Mouse (Mus musculus): ENCODE data around the gene Dlg2. TPM values are rescaled to one million over a fixed set of nuclear protein-coding genes. Genes with fewer than 3 reads are reported as not detected.

Dlg2 gene
- total and polyA plus RNA-seq, 2 experiments from 2014 or later, result 26.3 to 169 TPM

DNA sequence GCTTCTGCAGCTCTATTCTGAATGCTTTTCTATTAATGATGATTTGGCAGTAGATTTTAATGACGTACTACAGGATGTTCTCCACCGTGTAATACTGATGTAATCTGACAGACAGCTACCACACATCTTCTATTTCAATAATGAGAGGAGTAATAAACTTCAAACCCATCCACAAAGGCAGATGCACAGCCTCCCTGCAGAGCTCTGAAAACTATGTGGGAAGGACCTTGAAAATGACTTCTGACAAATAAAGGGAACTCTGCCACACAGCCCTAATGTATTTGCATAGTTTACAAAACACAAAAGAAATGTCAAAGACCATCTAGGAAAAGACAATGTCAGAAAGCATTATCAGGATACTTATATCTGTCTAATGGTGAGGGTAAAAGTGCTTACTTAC, 1334.3 kb downstream of the Dlg2 start:
- 38% methylated on average over 2 of the region's 2 CpGs for WGBS
- Histone ChIP-seq H3K27ac (ENCODE audit: low read depth, low read length) (no peak overlapping the region), H3K27me3 (ENCODE audit: insufficient read depth, low read length) (no peaks in the 10 kb centered on the region), H3K9ac (no peak overlapping the region), H3K4me2 (ENCODE audit: low read depth) (no peak overlapping the region), H3K9me3 (ENCODE audit: low read length) (no peaks in the 10 kb centered on the region), H3K36me3 (ENCODE audit: insufficient read depth) (no peaks in the 10 kb centered on the region), H3K4me3 (ENCODE audit: low read depth, low read length) (no peak overlapping the region), H3K4me1 (ENCODE audit: insufficient read depth) (no peaks in the 10 kb centered on the region)
- no peak for DNase-seq
- no peak for ATAC-seq
- no peak for TF ChIP-seq CTCF (IDR thresholded peaks at IDR 0.05; ENCODE audit: low read depth)

DNA sequence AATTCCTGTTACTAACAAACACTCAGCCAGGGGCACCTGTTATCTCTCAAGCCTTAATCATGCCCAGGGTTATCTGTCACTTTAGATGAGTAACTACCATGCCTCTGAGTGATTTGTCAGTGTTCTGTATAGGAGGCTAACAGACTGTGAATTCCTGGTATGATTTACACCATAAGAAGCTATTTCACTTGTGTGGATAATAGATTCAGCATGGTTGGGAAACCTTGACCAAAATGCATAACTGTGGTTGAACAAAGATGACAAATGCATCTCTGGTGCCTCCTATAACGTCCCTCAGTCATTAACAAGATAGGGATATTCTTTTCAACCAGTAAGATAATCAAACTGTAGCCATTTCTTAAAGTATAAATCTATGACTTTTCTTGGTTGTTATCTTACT, 1341.5 kb downstream of the Dlg2 start:
- Histone ChIP-seq H3K36me3 (ENCODE audit: insufficient read depth) (no peaks in the 10 kb centered on the region), H3K9ac (no peak overlapping the region), H3K4me3 (ENCODE audit: low read depth, low read length) (no peak overlapping the region), H3K4me2 (ENCODE audit: low read depth) (no peak overlapping the region), H3K4me1 (ENCODE audit: insufficient read depth) (no peaks in the 10 kb centered on the region), H3K27me3 (ENCODE audit: insufficient read depth, low read length) (no peaks in the 10 kb centered on the region), H3K27ac (ENCODE audit: low read depth, low read length) (no peak overlapping the region), H3K9me3 (ENCODE audit: low read length) (no peaks in the 10 kb centered on the region)
- DNase-seq (no peak), ATAC-seq (no peak)
- TF ChIP-seq CTCF (IDR thresholded peaks at IDR 0.05; ENCODE audit: low read depth), result no peak
- WGBS, result 75% methylated on average over 1 of the region's 1 CpGs

DNA sequence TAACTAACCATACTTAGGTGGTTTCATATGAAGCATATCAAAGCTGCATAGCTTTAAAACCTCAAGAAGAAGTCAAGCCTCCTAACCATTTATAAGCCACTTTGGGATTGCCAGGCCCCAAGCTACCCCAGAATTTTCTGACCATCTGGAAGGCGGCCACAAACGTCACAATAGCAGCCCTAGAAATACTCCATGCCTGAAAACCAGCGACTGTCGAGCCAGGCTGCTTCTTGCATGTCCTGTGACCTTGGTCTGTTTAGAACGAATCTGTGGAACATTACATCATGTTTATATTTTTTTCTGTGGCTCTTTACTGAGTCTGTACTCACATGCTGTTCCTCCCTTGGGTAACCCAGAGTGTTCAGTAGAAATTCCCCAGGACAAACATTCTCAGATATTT, 1355.7 kb downstream of the Dlg2 start:
- Histone ChIP-seq H3K4me1 (ENCODE audit: insufficient read depth) (no peaks in the 10 kb centered on the region), H3K36me3 (ENCODE audit: insufficient read depth) (no peaks in the 10 kb centered on the region), H3K9me3 (ENCODE audit: low read length) (no peaks in the 10 kb centered on the region), H3K27me3 (ENCODE audit: insufficient read depth, low read length) (no peaks in the 10 kb centered on the region), H3K27ac (ENCODE audit: low read depth, low read length) (no peak overlapping the region), H3K4me3 (ENCODE audit: low read depth, low read length) (no peak overlapping the region), H3K4me2 (ENCODE audit: low read depth) (no peak overlapping the region), H3K9ac (no peak overlapping the region)
- no peak for TF ChIP-seq CTCF (IDR thresholded peaks at IDR 0.05; ENCODE audit: low read depth)
- DNase-seq (no peak), ATAC-seq (no peak)
- WGBS, result 82% methylated on average over 5 of the region's 5 CpGs

DNA sequence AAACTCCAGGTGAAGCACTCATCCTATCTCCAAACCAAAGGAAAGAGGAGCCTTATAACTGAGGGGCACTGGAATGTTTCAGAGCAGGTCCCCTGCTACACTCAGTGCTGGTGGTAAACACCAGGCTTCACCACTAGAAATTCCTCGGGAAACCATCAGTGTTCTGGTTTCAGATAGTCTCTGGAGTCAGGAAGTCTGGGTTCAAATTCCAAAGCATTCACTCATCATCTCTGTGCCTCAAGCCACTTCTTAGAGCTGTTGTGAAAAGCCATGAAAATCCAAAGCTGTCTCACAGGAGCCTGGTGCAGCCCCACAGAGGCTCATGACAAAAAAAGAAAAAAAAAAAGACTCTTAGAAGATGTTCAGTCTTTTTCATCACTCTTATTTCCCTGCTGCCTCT, 1369.3 kb downstream of the Dlg2 start:
- no peak for ATAC-seq
- TF ChIP-seq CTCF (IDR thresholded peaks at IDR 0.05; ENCODE audit: low read depth), result no peak
- no peak overlapping the region for H3K4me2 ChIP-seq (ENCODE audit: low read depth)

DNA sequence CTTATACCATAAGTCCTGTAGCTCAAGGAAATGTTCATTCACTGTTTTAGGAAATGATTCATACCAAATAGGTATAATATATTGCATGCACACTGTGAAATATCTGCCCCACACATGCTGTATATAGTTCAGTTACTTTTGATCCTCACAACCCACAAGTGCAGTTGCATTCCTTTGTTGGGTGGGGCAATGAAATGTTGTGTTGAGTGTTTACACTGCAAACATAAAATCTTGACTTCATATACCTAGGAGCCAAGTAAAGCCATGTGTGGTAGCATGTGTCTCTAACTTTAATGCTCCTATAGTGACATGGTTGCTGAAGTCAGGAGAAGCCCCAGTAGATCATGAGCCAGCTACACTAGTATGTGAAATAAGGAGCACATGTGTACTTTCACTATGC, 1372.9 kb downstream of the Dlg2 start:
- Histone ChIP-seq H3K27ac (ENCODE audit: low read depth, low read length) (no peak overlapping the region), H3K9me3 (ENCODE audit: low read length) (no peaks in the 10 kb centered on the region), H3K4me2 (ENCODE audit: low read depth) (no peak overlapping the region), H3K4me1 (ENCODE audit: insufficient read depth) (no peaks in the 10 kb centered on the region), H3K36me3 (ENCODE audit: insufficient read depth) (no peaks in the 10 kb centered on the region), H3K4me3 (ENCODE audit: low read depth, low read length) (no peak overlapping the region), H3K9ac (no peak overlapping the region), H3K27me3 (ENCODE audit: insufficient read depth, low read length) (no peaks in the 10 kb centered on the region)
- DNase-seq, result no peak
- TF ChIP-seq CTCF (IDR thresholded peaks at IDR 0.05; ENCODE audit: low read depth), result no peak
- ATAC-seq, result no peak

More for the DNA sequence above, 1369.3 kb downstream of the Dlg2 start:
- Histone ChIP-seq H3K36me3 (ENCODE audit: insufficient read depth) (no peaks in the 10 kb centered on the region), H3K4me3 (ENCODE audit: low read depth, low read length) (no peak overlapping the region), H3K27me3 (ENCODE audit: insufficient read depth, low read length) (no peaks in the 10 kb centered on the region), H3K9ac (no peak overlapping the region), H3K27ac (ENCODE audit: low read depth, low read length) (no peak overlapping the region), H3K9me3 (ENCODE audit: low read length) (no peaks in the 10 kb centered on the region), H3K4me1 (ENCODE audit: insufficient read depth) (no peaks in the 10 kb centered on the region)
- WGBS, result 46% methylated on average over 1 of the region's 1 CpGs
- DNase-seq, result no peak

DNA sequence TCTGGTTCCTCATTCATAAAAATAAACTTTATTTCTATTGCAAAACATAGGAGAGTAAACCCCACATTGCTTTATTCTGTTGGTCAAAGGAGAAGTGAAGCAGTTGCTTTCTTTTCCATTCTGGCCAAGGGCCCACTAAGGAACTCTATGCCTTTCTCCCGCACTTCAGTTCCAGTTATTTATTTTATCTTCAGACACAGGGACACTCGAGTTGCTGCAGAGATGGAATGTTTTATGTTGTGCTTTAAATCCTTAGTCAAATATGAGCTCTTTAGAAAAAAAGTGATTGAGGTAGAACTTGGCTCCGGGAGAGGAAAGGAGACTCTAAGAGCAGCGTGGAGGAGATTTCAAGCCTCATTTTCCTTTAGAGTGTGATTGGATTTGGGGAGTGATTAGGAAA, 1377.2 kb downstream of the Dlg2 start:
- DNase-seq (no peak), ATAC-seq (no peak)
- Histone ChIP-seq H3K9me3 (ENCODE audit: low read length) (no peaks in the 10 kb centered on the region), H3K4me3 (ENCODE audit: low read depth, low read length) (no peak overlapping the region), H3K27ac (ENCODE audit: low read depth, low read length) (no peak overlapping the region), H3K9ac (no peak overlapping the region), H3K27me3 (ENCODE audit: insufficient read depth, low read length) (no peaks in the 10 kb centered on the region), H3K4me1 (ENCODE audit: insufficient read depth) (no peaks in the 10 kb centered on the region), H3K4me2 (ENCODE audit: low read depth) (no peak overlapping the region), H3K36me3 (ENCODE audit: insufficient read depth) (no peaks in the 10 kb centered on the region)
- TF ChIP-seq CTCF (IDR thresholded peaks at IDR 0.05; ENCODE audit: low read depth), result no peak
- 52% methylated on average over 4 of the region's 4 CpGs for WGBS

DNA sequence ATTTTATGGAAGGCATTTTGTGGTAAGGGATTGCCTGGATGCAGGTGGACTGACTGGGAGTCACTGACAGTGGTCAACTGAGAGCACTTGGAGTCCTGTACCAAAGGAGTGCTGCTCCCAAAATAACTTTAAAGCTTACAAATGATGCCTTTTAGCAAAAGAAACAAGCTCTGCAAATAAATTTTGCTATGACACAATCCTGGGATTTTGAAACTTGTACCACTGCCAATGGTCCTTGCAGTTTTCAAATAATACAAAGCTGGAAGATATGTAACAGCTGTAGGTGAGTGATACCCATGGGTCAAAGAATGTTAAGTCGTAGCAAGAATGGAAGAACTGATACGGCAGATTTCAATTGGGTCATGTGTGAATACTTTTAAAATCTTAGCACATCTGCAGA, 1380.5 kb downstream of the Dlg2 start:
- Histone ChIP-seq H3K36me3 (ENCODE audit: insufficient read depth) (no peaks in the 10 kb centered on the region), H3K4me1 (ENCODE audit: insufficient read depth) (no peaks in the 10 kb centered on the region), H3K27ac (ENCODE audit: low read depth, low read length) (no peak overlapping the region), H3K4me3 (ENCODE audit: low read depth, low read length) (no peak overlapping the region), H3K9ac (no peak overlapping the region), H3K27me3 (ENCODE audit: insufficient read depth, low read length) (no peaks in the 10 kb centered on the region), H3K9me3 (ENCODE audit: low read length) (no peaks in the 10 kb centered on the region), H3K4me2 (ENCODE audit: low read depth) (no peak overlapping the region)
- DNase-seq, result no peak
- WGBS, result 94% methylated on average over 2 of the region's 2 CpGs
- ATAC-seq, result no peak
- TF ChIP-seq CTCF (IDR thresholded peaks at IDR 0.05; ENCODE audit: low read depth), result no peak
